Mouse (Mus musculus): Measurements from ENCODE around the gene C1qtnf1. TPM values are rescaled to one million over a fixed set of nuclear protein-coding genes. Genes with fewer than 3 reads are reported as not detected.

The C1qtnf1 gene
- 47.4 and 73.5 TPM in 2 replicates for polyA plus RNA-seq (2012; rRNA removed; ENCODE audit: low replicate concordance)

DNA sequence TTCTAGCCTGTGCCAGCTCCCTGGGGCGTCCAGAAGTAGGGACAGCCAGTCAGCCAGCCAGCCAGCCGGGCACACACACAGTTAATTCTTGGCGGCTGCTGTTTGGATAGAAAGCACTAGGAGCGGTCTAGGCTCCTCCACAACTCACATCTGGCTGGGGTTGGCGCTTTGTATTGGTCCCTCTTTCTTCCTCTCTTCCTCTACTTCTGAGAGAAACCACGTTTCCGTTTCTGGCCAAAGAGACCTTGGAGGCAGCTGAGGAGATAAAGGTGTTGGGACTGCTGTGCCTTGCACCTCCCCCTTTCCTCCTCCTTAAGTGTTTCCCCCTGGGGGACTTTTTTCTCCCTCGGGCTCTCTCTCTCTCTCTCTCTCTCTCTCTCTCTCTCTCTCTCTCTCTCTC lies at the start of gene C1qtnf1:
TSS of gene C1qtnf1 (plus strand) at position 218 of the 400 bp plus-strand sequence.

DNA sequence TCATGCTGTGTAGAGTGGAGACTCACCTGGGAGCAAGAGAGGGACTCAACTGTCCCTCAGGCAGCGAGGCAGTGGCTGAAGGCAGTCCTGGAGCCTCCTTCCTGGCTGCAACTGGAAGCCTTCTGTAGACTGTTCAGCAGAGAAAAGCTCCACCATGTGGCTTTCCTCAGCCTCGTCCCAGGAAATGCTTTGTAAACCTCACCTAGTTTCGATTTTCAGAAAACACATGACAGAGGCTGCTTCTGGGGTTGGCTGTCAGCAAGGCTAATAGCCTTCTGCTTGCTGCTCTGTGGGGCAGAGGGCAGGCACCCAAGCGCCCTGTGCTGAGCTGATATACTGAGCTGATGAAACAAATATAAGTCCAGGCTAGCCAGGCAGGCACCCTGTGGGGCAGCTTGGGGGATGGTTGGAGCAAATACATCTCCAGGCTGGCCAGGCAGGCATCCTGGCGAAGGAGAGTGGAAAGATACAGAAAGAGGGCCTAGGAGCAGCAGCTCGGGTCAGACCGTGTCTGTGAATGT lies 26.2 kb upstream of the C1qtnf1 start, which contains the start of gene Lgals3bp:
TSS of gene Lgals3bp (minus strand) at position 333 of the 521 bp plus-strand sequence.

DNA sequence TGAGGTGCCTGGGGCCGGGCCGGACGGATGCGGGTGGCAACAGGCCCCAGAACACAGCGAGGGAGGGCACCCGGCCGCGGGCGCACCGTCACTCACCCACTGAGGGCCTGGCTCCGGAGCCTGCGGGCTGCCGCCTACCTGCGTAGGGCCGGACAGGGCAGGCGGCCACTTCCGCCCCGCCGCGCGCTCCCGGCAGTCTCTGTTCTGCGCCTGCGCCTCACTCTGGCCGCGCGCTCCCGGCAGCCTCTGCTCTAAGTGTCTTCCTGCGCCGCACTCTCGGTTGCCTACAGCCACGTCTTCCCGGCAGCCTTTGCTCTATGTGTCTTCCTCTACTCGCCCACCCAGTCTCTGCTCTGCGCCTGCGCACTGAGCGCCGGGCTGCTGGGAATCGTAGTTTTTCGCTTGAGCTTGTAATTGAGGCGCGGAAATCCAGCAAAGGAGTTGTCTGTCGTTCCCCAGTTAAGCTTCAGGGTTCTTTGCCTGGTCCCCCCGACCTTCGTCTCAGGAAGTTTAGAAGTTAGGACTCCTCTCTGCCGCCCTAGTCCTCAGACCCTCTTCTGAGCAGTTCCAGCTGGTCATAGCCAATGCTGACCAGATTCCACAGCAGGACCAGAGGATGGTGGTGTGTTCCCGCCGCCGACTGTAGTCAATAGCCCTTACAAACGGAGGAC lies 9.0 kb upstream of the C1qtnf1 start, which contains the start of gene Cant1:
TSS of gene Cant1 (minus strand) at position 253 of the 671 bp plus-strand sequence.

DNA sequence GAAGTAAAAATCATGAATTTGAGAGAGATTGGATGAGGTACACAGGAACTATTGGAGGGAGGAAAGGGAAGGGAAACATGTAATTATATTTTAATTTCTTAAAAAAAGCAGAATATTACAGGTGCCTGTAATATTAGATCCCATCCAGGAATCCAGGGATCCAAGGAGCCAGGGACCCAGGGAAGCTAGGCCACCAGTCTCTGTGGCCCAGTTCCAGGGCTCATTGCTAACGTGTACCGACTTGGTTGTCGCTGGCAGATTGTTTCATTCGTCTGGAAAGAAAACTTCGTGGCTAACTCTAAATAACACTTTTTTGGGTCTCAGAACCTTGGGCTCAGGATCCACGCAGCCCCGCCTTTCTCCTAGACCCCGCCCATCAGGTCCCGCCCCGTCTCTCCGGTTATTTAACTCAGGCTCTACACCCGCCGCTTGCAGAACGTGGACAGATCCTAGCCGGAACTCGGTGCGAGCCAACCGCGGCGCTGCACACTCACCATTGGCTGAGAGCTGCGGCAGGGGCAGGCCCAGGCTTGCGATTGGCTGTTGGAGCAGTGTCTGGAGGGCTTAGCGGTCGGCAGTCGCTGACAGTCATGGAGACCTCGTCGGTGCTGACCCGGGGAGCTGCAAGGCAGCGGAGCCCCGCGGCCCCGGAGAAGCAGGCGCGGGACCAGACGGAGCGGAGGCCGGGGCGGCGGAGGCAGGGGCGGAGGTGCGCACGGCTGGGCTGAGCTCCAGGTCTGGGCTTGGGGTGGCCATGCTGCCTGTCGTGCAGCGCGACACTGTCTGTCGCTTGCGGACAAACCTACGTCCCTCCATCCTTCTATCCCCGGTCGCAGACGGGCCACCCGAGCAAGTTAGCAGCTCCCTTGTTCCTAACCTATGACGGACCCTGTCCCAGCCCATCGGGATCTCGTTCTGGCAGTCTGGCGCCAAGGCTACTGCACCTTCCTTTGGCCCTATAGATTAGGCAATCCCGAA lies 48.7 kb downstream of the C1qtnf1 start, which contains the start of gene Engase:
TSS of gene Engase (plus strand) at position 434 of the 978 bp plus-strand sequence.

Other genes starting within 250 kb of the C1qtnf1 start
- gene Cyth1, start 179.6 kb upstream of the C1qtnf1 start, polyA plus RNA-seq (2012; rRNA removed; ENCODE audit: low replicate concordance) = 22.3 and 30.7 TPM in 2 replicates
- 16.0 and 26.8 TPM in 2 replicates for gene Usp36, start 138.0 kb upstream of the C1qtnf1 start, polyA plus RNA-seq (2012; rRNA removed; ENCODE audit: low replicate concordance)
- gene Cep295nl, start 85.7 kb upstream of the C1qtnf1 start, polyA plus RNA-seq (2012; rRNA removed; ENCODE audit: low replicate concordance) = 0.33 and 0.35 TPM in 2 replicates
- 299 and 366 TPM in 2 replicates for gene Timp2, start 72.5 kb upstream of the C1qtnf1 start, polyA plus RNA-seq (2012; rRNA removed; ENCODE audit: low replicate concordance)
- gene Lgals3bp, start 26.1 kb upstream of the C1qtnf1 start, polyA plus RNA-seq (2012; rRNA removed; ENCODE audit: low replicate concordance) = 618 and 696 TPM in 2 replicates
- gene Cant1, start 9.1 kb upstream of the C1qtnf1 start, polyA plus RNA-seq (2012; rRNA removed; ENCODE audit: low replicate concordance) = 60.8 and 62.2 TPM in 2 replicates
- 21.4 and 24.5 TPM in 2 replicates for gene Engase, start 48.6 kb downstream of the C1qtnf1 start, polyA plus RNA-seq (2012; rRNA removed; ENCODE audit: low replicate concordance)